Mouse (Mus musculus) neural tube, embryonic 13.5 days (tissue): ENCODE measurements around the gene Cotl1. TPM values are rescaled to one million over a fixed set of nuclear protein-coding genes. Genes with fewer than 3 reads are reported as not detected.

Source experiments
- ATAC-seq: fragments of 200-750 bp; cut with Nextera tagmentation; 2 replicates; pipeline ENCODE4 v1.8.0; 2017; ENCODE audit warnings: low read depth, mild to moderate bottlenecking, moderate TSS enrichment, moderate library complexity
- H3K27ac ChIP-seq: fragments of 300-500 bp; sonication (generic); replicated peaks from 2 replicates; pipeline ENCODE4 v1.5.1; 2015; ENCODE audit warnings: moderate library complexity, mild to moderate bottlenecking, inconsistent platforms
- H3K27me3 ChIP-seq: fragments of 300-500 bp; sonication (generic); 2 replicates; pipeline ENCODE4 v1.6.1; 2015; ENCODE audit warnings: mild to moderate bottlenecking, inconsistent platforms
- H3K36me3 ChIP-seq: fragments of 300-500 bp; sonication (generic); 2 replicates; pipeline ENCODE4 v1.6.1; 2015; ENCODE audit warnings: mild to moderate bottlenecking, inconsistent platforms
- H3K4me1 ChIP-seq: fragments of 300-500 bp; sonication (generic); replicated peaks from 2 replicates; pipeline ENCODE4 v1.6.1; 2015; ENCODE audit warnings: inconsistent platforms
- H3K4me2 ChIP-seq: fragments of 300-500 bp; sonication (generic); 2 replicates; pipeline ENCODE4 v1.6.1; 2015; ENCODE audit warnings: inconsistent platforms, mild to moderate bottlenecking, moderate library complexity
- H3K4me3 ChIP-seq: fragments of 300-500 bp; sonication (generic); 2 replicates; pipeline ENCODE4 v1.5.1; 2015; ENCODE audit warnings: mild to moderate bottlenecking, inconsistent platforms
- H3K9ac ChIP-seq: fragments of 300-500 bp; sonication (generic); 2 replicates; pipeline ENCODE4 v1.6.1; 2015; ENCODE audit warnings: moderate library complexity, mild to moderate bottlenecking, inconsistent platforms
- H3K9me3 ChIP-seq: fragments of 300-500 bp; sonication (generic); 2 replicates; pipeline ENCODE4 v1.6.1; 2016; ENCODE audit warnings: inconsistent platforms
- WGBS: fragments of 180-500 bp; shearing (Covaris S2); methylation state at CpG from one replicate; pipeline ENCODE4 v1.1.7; 2015; 5-methylcytosine and 5-hydroxymethylcytosine counted together
- polyA plus RNA-seq: library from polyadenylated mRNA; unstranded; fragments of >200 nt; fragmentation: Nextera tagmentation; extraction: Ambion mirVana; gene quantifications from 2 replicates; pipeline ENCODE4 v1.2.1, GENCODE M21; 2015

The Cotl1 gene
- polyA plus RNA-seq, 1 experiment from 2014 or later, result 121 TPM

GRCm38 (mm10) chr8:119811925-119812324 lies 28.4 kb downstream of the Cotl1 start:
- Histone ChIP-seq H3K27me3 (no peaks in the 10 kb centered on the region), H3K27ac (0 out of 2 replicates have a peak overlapping the region, but pooled peaks have one; percentile 73), H3K9ac (no peak overlapping the region), H3K4me1 (peaks cover 68% of the 10 kb centered on the region), H3K4me2 (no peak overlapping the region), H3K36me3 (peaks cover 32% of the 10 kb centered on the region; the same call in 1 of the 2 replicates), H3K9me3 (no peaks in the 10 kb centered on the region), H3K4me3 (no peak overlapping the region)
- 58% methylated on average over 6 of the region's 6 CpGs for WGBS
- ATAC-seq, result no peak

- Histone ChIP-seq H3K9me3 (no peaks in the 10 kb centered on the region), H3K36me3 (peaks cover 29% of the 10 kb centered on the region; the same call in 1 of the 2 replicates), H3K27ac (peak overlapping the region; percentile 73), H3K27me3 (no peaks in the 10 kb centered on the region), H3K4me1 (peaks cover 70% of the 10 kb centered on the region), H3K4me2 (no peak overlapping the region), H3K9ac (no peak overlapping the region), H3K4me3 (no peak overlapping the region)
- 73% methylated on average over 14 of the region's 14 CpGs for whole genome bisulfite sequencing
- no peak for ATAC-seq
Observed at GRCm38 (mm10) chr8:119810953-119811499, 29.3 kb downstream of the Cotl1 start.

DNA sequence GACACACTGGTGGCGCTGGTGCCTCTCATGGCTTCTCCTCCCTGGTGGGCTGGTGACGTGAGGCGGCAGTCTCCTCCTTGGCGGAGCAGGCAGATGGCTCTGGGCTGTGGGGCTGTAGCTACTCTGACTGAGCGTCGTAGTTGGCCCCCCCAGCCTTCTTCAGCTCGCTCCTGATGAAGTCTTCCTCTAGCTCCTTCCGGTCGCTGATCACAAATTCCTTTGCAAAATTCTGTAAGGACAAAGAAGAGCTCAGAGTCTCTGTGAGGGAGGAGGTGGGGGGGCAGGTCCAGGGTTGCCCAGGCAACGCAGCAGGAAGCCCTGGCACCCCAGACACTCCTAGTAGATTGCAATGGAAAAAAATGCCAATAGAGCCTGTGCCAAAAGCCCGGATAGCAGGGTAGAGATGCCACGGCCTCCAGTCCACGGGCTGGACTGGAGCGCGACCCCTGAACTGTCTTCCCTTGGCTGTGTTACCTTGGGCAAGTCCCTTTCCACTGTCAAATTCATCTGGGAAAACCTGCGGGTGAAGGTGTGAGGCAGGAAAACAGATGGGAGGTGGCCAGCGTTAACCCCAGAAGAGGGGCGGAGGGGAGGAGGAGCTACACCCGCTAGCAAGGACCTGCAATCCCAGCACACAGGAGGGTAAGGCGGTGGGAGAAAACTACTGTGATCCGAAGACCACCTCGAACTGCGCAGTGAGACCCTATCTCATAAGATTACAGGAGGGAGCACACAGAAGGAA lies 30.0 kb downstream of the Cotl1 start:
- H3K9me3 ChIP-seq, result no peaks in the 10 kb centered on the region
- no peak overlapping the region for H3K4me2 ChIP-seq
- 0 out of 2 replicates have a peak overlapping the region, but pooled peaks have one; percentile 8 for H3K9ac ChIP-seq
- no peak overlapping the region for H3K4me3 ChIP-seq
- peak; percentile 64; the same call in 1 of the 2 replicates for ATAC-seq
- H3K4me1 ChIP-seq, result peaks cover 77% of the 10 kb centered on the region
- peaks cover 28% of the 10 kb centered on the region; the same call in 1 of the 2 replicates for H3K36me3 ChIP-seq
- WGBS, result 50% methylated on average over 23 of the region's 23 CpGs
- no peaks in the 10 kb centered on the region for H3K27me3 ChIP-seq
- H3K27ac ChIP-seq, result peak overlapping the region; percentile 73

DNA sequence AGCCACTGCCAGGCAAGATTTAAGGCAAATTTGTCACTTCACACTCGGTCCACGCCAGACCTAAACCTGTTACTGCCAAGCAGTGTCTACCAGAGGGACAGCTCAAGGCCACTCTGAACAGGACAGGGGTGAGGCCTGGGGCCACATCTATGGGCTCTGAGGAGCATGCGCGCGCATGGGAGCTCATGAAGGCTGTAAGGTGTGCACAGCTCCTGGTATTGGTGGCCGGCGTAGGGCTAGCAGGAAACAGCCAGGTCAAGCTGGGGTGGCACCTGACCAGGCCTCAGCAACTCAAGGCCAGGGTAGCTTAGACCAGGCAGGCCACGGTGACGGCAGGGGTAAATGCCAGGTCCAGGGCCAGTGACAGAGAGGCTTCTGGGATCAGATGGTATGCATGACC lies 30.7 kb downstream of the Cotl1 start:
- no peaks in the 10 kb centered on the region for H3K27me3 ChIP-seq
- H3K4me1 ChIP-seq, result peaks cover 78% of the 10 kb centered on the region
- no peak overlapping the region for H3K4me2 ChIP-seq
- H3K9me3 ChIP-seq, result no peaks in the 10 kb centered on the region
- H3K9ac ChIP-seq, result 0 out of 2 replicates have a peak overlapping the region, but pooled peaks have one; percentile 8
- no peak overlapping the region for H3K4me3 ChIP-seq
- peak; percentile 13; the same call in 1 of the 2 replicates for ATAC-seq
- peak overlapping the region; percentile 73 for H3K27ac ChIP-seq
- 89% methylated on average over 9 of the region's 9 CpGs for WGBS
- peaks cover 24% of the 10 kb centered on the region; the same call in 1 of the 2 replicates for H3K36me3 ChIP-seq

DNA sequence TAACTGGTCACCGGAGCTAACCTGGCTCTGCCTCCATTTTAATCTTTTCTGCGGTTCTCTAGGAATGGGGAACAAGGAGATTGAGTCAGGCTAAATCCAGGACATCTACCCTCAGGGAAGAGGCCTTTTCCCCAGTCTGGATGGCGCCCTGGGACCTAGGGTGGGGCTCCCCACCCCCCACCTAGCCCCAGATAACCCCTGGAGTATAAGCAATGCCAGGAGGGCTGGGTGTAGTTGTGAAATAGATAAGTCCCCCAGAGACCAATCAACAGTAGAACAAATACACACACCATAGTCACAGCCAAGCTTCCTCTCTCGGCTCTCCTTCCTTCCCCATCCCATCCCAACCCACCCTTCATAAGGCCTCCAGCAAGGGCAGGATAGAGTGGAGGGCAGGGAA lies 32.7 kb downstream of the Cotl1 start:
- 83% methylated on average over 4 of the region's 4 CpGs for WGBS
- Histone ChIP-seq H3K4me2 (no peak overlapping the region), H3K9me3 (no peaks in the 10 kb centered on the region), H3K27ac (no peak overlapping the region), H3K4me1 (peaks cover 59% of the 10 kb centered on the region), H3K4me3 (no peak overlapping the region), H3K27me3 (no peaks in the 10 kb centered on the region), H3K9ac (no peak overlapping the region), H3K36me3 (peaks cover 24% of the 10 kb centered on the region; the same call in 1 of the 2 replicates)
- no peak for ATAC-seq

GRCm38 (mm10) chr8:119806422-119807263 lies 33.7 kb downstream of the Cotl1 start:
- Histone ChIP-seq H3K36me3 (peaks cover 24% of the 10 kb centered on the region; the same call in 1 of the 2 replicates), H3K9ac (peak overlapping the region; percentile 18; the same call in 1 of the 2 replicates), H3K27me3 (no peaks in the 10 kb centered on the region), H3K4me2 (no peak overlapping the region), H3K9me3 (no peaks in the 10 kb centered on the region), H3K27ac (peak overlapping the region; percentile 71), H3K4me3 (no peak overlapping the region), H3K4me1 (peaks cover 48% of the 10 kb centered on the region)
- 56% methylated on average over 14 of the region's 14 CpGs for WGBS
- peak; percentile 60 for ATAC-seq

DNA sequence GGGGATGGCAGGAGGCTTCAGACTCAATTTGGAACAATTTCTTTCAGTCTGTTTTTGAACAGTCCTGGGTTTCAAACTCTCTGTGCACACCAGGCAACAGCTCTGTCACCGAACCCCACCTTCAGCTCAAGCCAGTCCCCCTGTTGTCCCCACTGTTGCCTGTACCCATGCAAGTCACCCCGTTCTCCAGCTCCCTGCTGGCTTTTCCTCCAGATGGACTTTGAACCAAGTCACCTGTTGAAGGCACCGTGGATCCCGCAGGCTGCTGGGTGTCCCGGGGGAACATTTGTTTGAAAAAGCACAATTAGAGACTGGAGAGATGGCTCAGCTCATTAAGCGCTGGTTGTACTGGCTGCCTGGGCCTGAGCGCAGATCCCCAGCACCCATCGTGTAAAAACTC lies 35.1 kb downstream of the Cotl1 start:
- Histone ChIP-seq H3K36me3 (peaks cover 24% of the 10 kb centered on the region; the same call in 1 of the 2 replicates), H3K27ac (peak overlapping the region; percentile 46; the same call in 1 of the 2 replicates)

GRCm38 (mm10) chr8:119802592-119802991 lies 37.8 kb downstream of the Cotl1 start:
- Histone ChIP-seq H3K27ac (no peak overlapping the region), H3K9ac (no peak overlapping the region), H3K4me1 (peaks cover 62% of the 10 kb centered on the region), H3K27me3 (no peaks in the 10 kb centered on the region), H3K36me3 (peaks cover 3% of the 10 kb centered on the region; the same call in 1 of the 2 replicates), H3K4me2 (no peak overlapping the region), H3K9me3 (no peaks in the 10 kb centered on the region), H3K4me3 (no peak overlapping the region)
- no peak for ATAC-seq
- 92% methylated on average over 1 of the region's 1 CpGs for WGBS

More for the DNA sequence above, 35.1 kb downstream of the Cotl1 start:
- Histone ChIP-seq H3K4me1 (peaks cover 47% of the 10 kb centered on the region), H3K9me3 (no peaks in the 10 kb centered on the region), H3K4me3 (no peak overlapping the region), H3K27me3 (no peaks in the 10 kb centered on the region), H3K4me2 (no peak overlapping the region), H3K9ac (no peak overlapping the region)
- no peak for ATAC-seq
- WGBS, result 52% methylated on average over 8 of the region's 8 CpGs

DNA sequence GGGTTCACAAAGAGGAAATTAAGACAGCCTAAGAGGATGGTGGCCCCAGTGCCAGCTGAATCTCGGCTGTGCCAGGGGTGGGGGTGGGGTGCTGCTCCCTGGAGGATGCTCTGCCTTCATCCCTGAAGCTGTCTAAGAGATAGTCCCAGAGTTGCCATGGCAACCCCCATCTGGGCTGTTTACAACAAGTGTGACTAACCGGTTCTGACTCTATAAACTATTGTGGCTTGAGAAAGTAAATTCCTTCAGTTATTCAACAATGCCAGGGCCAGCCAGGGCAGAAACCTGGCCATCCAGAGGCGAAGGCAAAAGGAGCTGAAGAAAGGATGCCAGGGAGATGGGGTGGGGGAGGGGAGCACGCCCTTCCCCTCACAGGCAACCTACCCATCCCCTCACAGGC lies 39.2 kb downstream of the Cotl1 start:
- WGBS, result 3% methylated on average over 4 of the region's 4 CpGs
- H3K27ac ChIP-seq, result peak overlapping the region; percentile 52

GRCm38 (mm10) chr8:119798965-119799264 lies 41.4 kb downstream of the Cotl1 start:
- Histone ChIP-seq H3K9me3 (no peaks in the 10 kb centered on the region), H3K4me3 (no peak overlapping the region), H3K36me3 (no peaks in the 10 kb centered on the region), H3K27ac (peak overlapping the region; percentile 88), H3K4me2 (peak overlapping the region; percentile 40), H3K4me1 (peaks cover 43% of the 10 kb centered on the region), H3K27me3 (no peaks in the 10 kb centered on the region), H3K9ac (no peak overlapping the region)
- 57% methylated on average over 2 of the region's 2 CpGs for WGBS
- no peak for ATAC-seq

More for the DNA sequence above, 39.2 kb downstream of the Cotl1 start:
- no peaks in the 10 kb centered on the region for H3K9me3 ChIP-seq
- H3K36me3 ChIP-seq, result no peaks in the 10 kb centered on the region
- H3K4me3 ChIP-seq, result no peak overlapping the region
- H3K27me3 ChIP-seq, result no peaks in the 10 kb centered on the region
- peaks cover 53% of the 10 kb centered on the region for H3K4me1 ChIP-seq
- H3K9ac ChIP-seq, result peak overlapping the region; percentile 35; the same call in 1 of the 2 replicates
- ATAC-seq, result no peak
- H3K4me2 ChIP-seq, result no peak overlapping the region

- 5% methylated on average over 15 of the region's 15 CpGs for WGBS
- ATAC-seq, result peak; percentile 80
- Histone ChIP-seq H3K36me3 (no peaks in the 10 kb centered on the region), H3K4me2 (peak overlapping the region; percentile 40), H3K4me1 (peaks cover 43% of the 10 kb centered on the region), H3K4me3 (no peak overlapping the region), H3K27me3 (no peaks in the 10 kb centered on the region), H3K27ac (peak overlapping the region; percentile 88), H3K9me3 (no peaks in the 10 kb centered on the region), H3K9ac (peak overlapping the region; percentile 61)
Observed at GRCm38 (mm10) chr8:119798170-119798964, 42.0 kb downstream of the Cotl1 start.
